Mouse (Mus musculus): ENCODE measurements around the gene Rfx1. TPM values are rescaled to one million over a fixed set of nuclear protein-coding genes. Genes with fewer than 3 reads are reported as not detected.
A peak's percentile ranks its signal among the peaks of the same experiment; 100 is the strongest.

The Rfx1 gene
- polyA plus RNA-seq (2012; rRNA removed), result 13.2 and 16.8 TPM in 2 replicates

DNA sequence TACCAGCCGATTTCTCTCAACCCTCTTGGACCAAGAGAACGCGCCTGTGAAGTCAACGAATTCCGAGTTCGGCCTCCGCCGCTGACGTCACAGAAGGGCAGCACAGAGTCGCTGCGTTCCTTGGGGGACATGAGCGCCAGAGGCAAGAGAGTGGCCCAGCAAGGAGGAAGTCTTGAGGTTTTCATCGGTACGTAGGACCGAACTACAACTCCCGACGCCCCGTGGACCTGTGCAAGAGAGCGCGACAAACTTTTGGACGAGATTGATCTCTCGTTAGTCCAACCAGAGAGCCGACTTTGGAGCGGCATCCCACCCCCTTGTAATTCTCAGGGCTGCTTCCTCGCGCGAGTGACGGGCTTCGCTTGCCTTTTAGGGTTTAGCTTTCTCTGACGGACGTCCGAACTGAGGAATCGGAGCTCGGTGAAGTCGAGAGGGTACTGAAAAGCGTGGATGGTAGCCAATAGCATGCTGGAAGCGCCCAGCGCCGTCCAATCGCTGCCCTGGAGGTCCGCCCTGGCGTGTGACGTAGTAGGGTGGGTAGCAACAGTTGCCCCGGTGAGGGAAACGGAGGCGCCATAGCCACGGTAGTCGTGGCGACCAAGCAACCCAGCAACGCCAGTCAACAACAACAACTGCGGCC lies at the start of gene Rfx1:
Rfx1 (plus strand) TSS at position 544 of the 640 bp plus-strand sequence.
- DNase-seq (ENCODE audit: low read depth), result peak; percentile 99

DNA sequence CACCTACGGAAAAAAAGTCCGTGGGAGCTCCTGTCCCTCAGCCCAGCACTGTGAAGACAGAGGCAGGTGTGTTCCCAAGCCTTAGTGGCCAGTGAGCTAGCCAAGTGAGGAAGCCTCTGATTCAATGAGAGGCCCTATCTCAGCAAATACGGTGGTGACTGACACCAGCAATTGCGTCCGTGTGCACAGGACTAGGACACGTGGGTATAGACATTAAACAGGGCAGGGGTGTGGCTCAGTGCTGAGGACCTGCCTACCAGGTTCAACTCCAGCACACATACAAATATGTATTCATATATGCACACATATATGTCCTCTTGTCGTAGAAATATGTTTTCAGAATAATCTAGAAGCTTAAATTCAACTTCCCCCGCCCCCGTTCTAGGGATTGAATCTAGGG lies 46.9 kb upstream of the Rfx1 start:
- DNase-seq (ENCODE audit: low read depth), result no peak

DNA sequence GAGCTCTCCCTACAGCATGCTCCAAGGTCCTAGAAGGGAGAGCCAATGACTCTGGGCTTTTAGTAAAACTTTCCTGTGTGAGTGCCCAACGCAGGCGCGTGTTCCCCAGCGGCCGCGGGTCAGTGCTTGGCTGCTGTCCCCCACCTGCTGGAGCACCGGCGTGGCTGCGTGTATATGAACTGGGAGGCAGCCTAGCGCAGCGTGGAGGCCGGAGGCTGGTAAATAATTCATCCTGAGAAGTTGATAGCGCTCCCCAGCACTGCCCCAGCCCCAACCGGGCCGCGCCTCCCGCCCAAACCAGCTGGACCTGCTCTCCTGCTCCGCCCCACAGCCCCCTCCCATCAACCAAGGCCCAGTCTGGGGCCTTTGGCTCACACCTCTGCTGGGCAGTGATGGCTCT lies 45.5 kb upstream of the Rfx1 start, which contains the start of gene Palm3:
Palm3 (plus strand) TSS at position 376 of the 400 bp plus-strand sequence.
- DNase-seq (ENCODE audit: low read depth), result no peak

DNA sequence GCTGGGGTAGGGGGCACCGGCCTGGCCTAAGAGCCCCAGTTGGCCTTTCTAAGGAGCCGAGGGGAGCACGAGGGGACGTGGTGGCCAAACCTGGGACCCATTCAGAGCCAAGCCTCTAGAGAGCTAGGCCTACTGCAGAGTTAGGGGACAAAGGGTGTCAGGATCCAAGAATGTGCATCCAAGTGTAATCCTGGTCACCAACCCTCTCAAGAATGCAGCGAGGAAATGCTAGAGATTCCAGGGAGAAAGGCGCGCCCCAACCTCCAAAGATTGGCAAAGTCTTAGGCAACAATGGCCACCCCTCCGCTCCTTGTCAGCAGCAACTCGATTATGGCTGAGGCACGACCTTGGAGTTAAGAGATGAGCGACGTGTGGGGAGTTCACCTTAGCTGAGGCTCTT lies 45.1 kb upstream of the Rfx1 start:
- DNase-seq (ENCODE audit: low read depth), result no peak

DNA sequence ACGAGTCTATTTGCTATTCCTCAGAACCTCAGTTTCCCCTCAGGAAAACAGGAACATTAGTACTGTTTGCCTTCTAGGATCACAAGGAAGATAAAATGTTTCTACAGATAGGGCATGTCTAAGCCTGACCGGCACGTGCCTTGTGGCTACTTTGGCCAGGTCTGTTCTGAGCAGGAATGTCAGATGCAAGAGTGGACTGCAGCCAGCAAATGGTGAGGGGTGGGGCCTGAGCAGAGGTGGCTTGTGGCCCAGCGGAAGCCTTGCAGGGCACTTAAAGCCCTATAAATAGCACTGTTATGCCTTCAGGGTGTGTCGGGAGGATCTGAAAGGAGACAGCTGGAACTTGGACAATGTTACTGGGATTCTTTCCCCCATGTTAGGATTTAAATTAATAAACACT lies 43.5 kb upstream of the Rfx1 start:
- no peak for DNase-seq (ENCODE audit: low read depth)

- no peak for DNase-seq (ENCODE audit: low read depth)
Observed at GRCm38 (mm10) chr8:84023631-84024030, 43.0 kb upstream of the Rfx1 start.

GRCm38 (mm10) chr8:84024171-84024570 lies 42.5 kb upstream of the Rfx1 start:
- DNase-seq (ENCODE audit: low read depth), result no peak

DNA sequence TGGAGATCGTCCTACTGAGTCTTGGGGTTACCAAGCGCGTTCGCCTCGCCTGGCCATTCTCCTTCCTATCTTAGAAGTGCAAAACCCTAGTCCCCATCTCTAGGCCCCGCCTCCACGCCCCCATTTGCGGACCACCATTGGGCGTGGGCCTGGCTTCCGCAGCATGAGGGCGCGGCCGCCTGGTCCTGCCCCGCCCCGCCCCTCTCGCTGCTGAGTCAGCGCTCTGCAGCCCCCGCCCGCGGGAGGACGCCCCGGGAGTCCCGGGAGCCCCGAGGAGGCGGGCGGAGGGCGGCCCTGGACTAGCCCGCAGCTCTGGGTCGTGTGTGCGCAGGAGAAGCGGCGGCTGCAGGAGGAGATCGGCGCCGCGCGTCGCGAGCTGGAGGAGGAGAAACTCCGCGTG lies 40.8 kb upstream of the Rfx1 start:
- DNase-seq (ENCODE audit: low read depth), result no peak

DNA sequence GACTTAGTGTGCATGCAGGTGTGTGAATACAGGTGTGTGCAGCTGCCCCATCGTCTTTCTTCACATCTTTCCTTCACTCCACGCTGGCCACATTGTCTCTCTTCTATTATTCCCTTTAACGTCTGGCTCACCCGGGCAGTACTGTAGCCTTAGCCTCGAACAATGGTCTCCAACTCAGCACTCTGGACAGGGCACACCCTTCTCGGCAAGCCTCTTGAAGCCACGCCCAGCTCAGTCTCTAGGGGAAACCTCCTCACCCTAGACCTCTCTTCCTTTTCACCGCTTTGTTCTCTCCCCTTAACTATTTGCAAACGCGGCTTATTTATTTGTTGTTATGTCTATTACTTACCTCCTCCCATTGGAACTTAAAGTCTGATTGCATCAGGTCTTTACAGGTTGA lies 39.2 kb upstream of the Rfx1 start:
- no peak for DNase-seq (ENCODE audit: low read depth)

- DNase-seq (ENCODE audit: low read depth), result no peak
Observed at GRCm38 (mm10) chr8:84029272-84029671, 37.4 kb upstream of the Rfx1 start.

- DNase-seq (ENCODE audit: low read depth), result no peak
Observed at GRCm38 (mm10) chr8:84032777-84033176, 33.9 kb upstream of the Rfx1 start.

DNA sequence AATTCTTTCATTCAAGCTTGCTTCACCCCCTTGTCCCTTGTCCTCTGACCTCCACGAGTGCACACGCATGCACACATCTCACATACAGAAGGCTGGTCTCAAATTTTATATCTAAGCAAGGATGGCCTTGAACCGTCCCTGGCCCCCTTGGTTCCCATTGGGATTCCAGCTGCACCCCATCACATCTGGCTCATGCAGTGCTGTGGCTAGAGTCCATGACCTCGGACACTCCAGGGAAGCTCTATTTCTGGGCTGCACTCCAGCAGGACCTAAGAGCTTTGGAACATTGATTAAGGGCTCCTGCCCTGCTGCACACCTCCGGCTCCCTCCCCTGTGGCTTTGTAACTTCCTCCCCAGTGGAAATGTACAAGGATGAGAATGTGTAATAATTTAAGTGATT lies 28.6 kb upstream of the Rfx1 start:
- no peak for DNase-seq (ENCODE audit: low read depth)

GRCm38 (mm10) chr8:84039050-84039449 lies 27.6 kb upstream of the Rfx1 start:
- no peak for DNase-seq (ENCODE audit: low read depth)

- no peak for DNase-seq (ENCODE audit: low read depth)
Observed at GRCm38 (mm10) chr8:84042066-84042947, 24.3 kb upstream of the Rfx1 start, which contains the start of gene Il27ra. Il27ra (minus strand) TSS chr8:84042589.

- no peak for DNase-seq (ENCODE audit: low read depth)
Observed at GRCm38 (mm10) chr8:84042948-84043342, 23.7 kb upstream of the Rfx1 start.

DNA sequence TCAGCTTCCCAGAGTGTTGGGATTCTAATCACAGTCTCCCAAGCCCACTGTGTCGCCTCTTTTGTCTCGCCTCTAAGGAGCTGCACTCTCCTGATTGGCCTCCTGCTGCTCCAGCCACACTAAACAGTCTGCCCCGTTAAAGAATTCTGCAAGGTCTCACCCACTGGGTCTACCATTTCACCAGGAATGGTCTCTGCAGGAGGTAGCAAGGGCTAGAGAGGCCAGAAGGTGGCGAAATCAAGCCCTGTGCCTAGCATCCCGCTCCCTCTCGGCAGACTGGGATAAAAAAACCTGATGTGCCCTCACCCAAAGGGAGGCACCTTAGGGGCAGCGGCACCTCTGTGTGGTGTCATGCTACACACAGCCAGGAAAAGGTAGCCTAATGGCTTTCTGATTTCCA lies 22.5 kb upstream of the Rfx1 start:
- no peak for DNase-seq (ENCODE audit: low read depth)

GRCm38 (mm10) chr8:84044900-84045299 lies 21.7 kb upstream of the Rfx1 start, which contains the start of gene Rln3:
Rln3 (minus strand) TSS chr8:84045000.
- DNase-seq (ENCODE audit: low read depth), result no peak

GRCm38 (mm10) chr8:84046505-84046904 lies 20.1 kb upstream of the Rfx1 start:
- DNase-seq (ENCODE audit: low read depth), result no peak

DNA sequence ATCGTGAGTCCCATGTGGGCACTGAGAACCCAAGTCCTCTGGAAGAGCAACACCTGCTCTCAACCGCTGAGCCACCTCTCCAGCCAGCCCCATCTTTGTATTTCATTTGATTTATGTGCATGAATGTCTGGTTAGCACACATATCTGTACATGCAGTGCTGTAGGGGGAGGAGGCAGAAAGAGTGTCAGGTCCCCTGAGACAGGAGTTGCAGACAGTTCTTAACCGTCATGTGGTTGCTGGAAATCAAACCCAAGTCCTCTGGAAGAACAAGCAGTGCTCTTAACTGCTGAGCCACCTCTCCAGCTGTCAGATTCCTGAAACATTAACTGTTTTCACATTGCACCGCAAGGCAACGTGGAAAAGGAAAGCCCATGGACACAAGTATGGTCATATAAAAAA lies 18.5 kb upstream of the Rfx1 start:
- DNase-seq (ENCODE audit: low read depth), result no peak

GRCm38 (mm10) chr8:84052746-84053145 lies 13.9 kb upstream of the Rfx1 start:
- DNase-seq (ENCODE audit: low read depth), result no peak

GRCm38 (mm10) chr8:84053229-84053628 lies 13.4 kb upstream of the Rfx1 start:
- DNase-seq (ENCODE audit: low read depth), result no peak

GRCm38 (mm10) chr8:84057827-84058226 lies 8.8 kb upstream of the Rfx1 start:
- no peak for DNase-seq (ENCODE audit: low read depth)

- DNase-seq (ENCODE audit: low read depth), result no peak
Observed at GRCm38 (mm10) chr8:84059226-84059625, 7.4 kb upstream of the Rfx1 start.

Data from gonadal fat pad, adult 2 months (tissue).